Mouse (Mus musculus) lung, adult 2 months (tissue): ENCODE measurements around the gene Cxcl14.

Experiments used
- CTCF ChIP-seq: fragments of 200-500 bp; IDR thresholded peaks from 2 replicates; pipeline ENCODE4 v1.5.1; 2011; ENCODE audit warnings: mild to moderate bottlenecking, low read length, control low read depth; ENCODE audit not compliant: insufficient read depth
- POLR2A ChIP-seq: fragments of 200-500 bp; IDR thresholded peaks from 2 replicates; pipeline ENCODE4 v1.6.1; 2011; ENCODE audit warnings: low read depth, mild to moderate bottlenecking, control low read depth, low read length, borderline replicate concordance; ENCODE audit errors: extremely low read depth

GRCm38 (mm10) chr13:56321635-56322034 lies 25.3 kb upstream of the Cxcl14 start:
- TF ChIP-seq CTCF (no peak), POLR2A (no peak)
